Mouse (Mus musculus) embryonic fibroblast, embryonic 13.5 days (primary cell): ENCODE results near the gene Iqschfp.

Experiments used
- CTCF ChIP-seq: IDR thresholded peaks from 2 replicates; pipeline ENCODE4 v1.5.1; 2011; ENCODE audit warnings: mild to moderate bottlenecking, control low read depth, low read length, moderate library complexity, borderline replicate concordance; ENCODE audit not compliant: insufficient read depth
- POLR2A ChIP-seq: IDR thresholded peaks from 2 replicates; pipeline ENCODE4 v1.6.1; 2011; ENCODE audit warnings: low read depth, mild to moderate bottlenecking, control low read depth, low read length, moderate library complexity

- TF ChIP-seq POLR2A (no peak), CTCF (no peak)
Measured at GRCm38 (mm10) chr3:67886176-67886575, 5.9 kb upstream of the Iqschfp start.
